Comparison of ENCODE assay signal across 18 mouse cellular contexts in the genomic region with DNA sequence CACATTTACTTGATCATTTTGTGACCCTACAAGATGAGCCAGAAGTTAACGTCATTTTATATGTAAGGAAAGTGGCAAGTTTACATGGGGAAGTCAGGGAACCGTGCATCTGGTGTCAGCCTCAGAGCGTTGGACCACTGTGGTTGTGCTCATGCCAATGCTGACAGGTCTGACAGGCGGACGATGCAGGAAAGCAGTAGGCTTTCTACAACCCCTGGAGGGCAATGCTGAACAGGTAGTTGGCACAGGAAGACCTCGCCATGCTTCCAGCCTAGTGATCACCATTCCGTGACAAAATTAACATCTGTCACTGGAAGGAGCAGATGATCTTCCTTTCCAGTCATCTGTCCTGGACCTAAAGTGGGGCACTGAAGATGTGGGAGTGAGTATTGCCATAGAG.
"Had no signal": no experiment of that assay in that cellular context is flagged by ENCODE, and none has a peak within 500 bp of the region (broad histone marks: within the 10 kb centered on the region; RNA-seq: fewer than 3 reads in every experiment).

No protein-coding gene starts in this region.

- H3K4me1 ChIP-seq: midbrain, embryonic 15.5 days; neural tube, embryonic 13.5 days; neural tube, embryonic 15.5 days had no signal

- H3K9me3 ChIP-seq: midbrain, embryonic 15.5 days; neural tube, embryonic 13.5 days; neural tube, embryonic 15.5 days had no signal

- H3K4me2 ChIP-seq: lung, embryonic 14.5 days; midbrain, embryonic 11.5 days; midbrain, embryonic 13.5 days; midbrain, embryonic 15.5 days; neural tube, embryonic 13.5 days; neural tube, embryonic 15.5 days had no signal

- DNase-seq: lung, adult 18-20 months; lung, embryonic 14.5 days; lung, postnatal 10 days; lung, postnatal 4 days; retina, postnatal 1 day; right cerebral cortex, adult 18-20 months; right cerebral cortex, postnatal 25 days; right cerebral cortex, postnatal 4 days; spleen, adult 18-20 months; thymus, adult 18-20 months; thymus, postnatal 14 days; thymus, postnatal 36 days had no signal

- H3K4me3 ChIP-seq: midbrain, embryonic 13.5 days; midbrain, embryonic 15.5 days; myocyte; neural tube, embryonic 13.5 days; neural tube, embryonic 15.5 days had no signal

- ATAC-seq: midbrain, embryonic 13.5 days; midbrain, embryonic 15.5 days had no signal

- H3K9ac ChIP-seq: lung, embryonic 14.5 days; midbrain, embryonic 13.5 days; midbrain, embryonic 15.5 days; neural tube, embryonic 13.5 days; neural tube, embryonic 15.5 days had no signal

- H3K27me3 ChIP-seq: midbrain, embryonic 13.5 days; midbrain, embryonic 15.5 days; neural tube, embryonic 15.5 days had no signal

- H3K27ac ChIP-seq: midbrain, embryonic 13.5 days; midbrain, embryonic 15.5 days; neural tube, embryonic 13.5 days; neural tube, embryonic 15.5 days had no signal

- H3K36me3 ChIP-seq: midbrain, embryonic 13.5 days; midbrain, embryonic 15.5 days; neural tube, embryonic 13.5 days; neural tube, embryonic 15.5 days had no signal
